Mouse (Mus musculus) B cell, adult (primary cell): ENCODE data around the gene Atp2c1. TPM values are rescaled to one million over a fixed set of nuclear protein-coding genes. Genes with fewer than 3 reads are reported as not detected.

Source experiments
- total RNA-seq: library from RNA; stranded (reverse); gene quantifications from 4 replicates; pipeline ENCODE4 v1.2.4, GENCODE M21; 2023; ENCODE audit not compliant: inconsistent age

Gene Atp2c1
- 83.1 to 105 TPM (median 88.3 TPM) in 4 replicates for total RNA-seq

GRCm38 (mm10) chr9:105527219-105527618 lies at the start of gene Atp2c1:
Gene Atp2c1 (minus strand): TSS chr9:105527319.

DNA sequence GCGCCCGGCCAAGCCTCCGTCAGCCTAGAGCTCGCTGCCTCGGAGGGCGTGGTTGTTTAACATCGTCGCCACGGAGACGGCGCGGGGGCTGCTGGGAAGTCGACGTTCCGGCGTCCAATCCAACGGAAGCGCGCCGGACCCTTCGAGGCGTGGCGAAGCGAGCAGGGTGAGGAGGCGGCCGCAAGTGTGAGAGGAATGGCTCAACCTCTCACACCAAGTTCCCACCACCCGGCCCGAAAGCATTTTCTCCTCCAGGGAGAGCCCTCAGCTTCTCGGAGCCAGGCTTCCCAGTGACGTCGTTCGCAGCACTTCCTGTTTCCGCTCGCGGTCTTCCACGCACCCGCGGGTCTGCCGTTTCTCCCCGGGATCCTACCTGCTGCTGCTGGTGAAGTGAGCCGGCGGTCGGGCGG lies 131.9 kb downstream of the Atp2c1 start, which contains the start of the genes Aste1 and Nek11:
TSS of gene Aste1 (plus strand) at position 175 of the 410 bp plus-strand sequence.
TSS of gene Nek11 (minus strand) at position 307 of the 410 bp plus-strand sequence.

Other genes with a start within 250 kb of the Atp2c1 start
- gene Aste1, start 131.9 kb downstream of the Atp2c1 start, total RNA-seq = 42.2 to 57.8 TPM (median 46.6 TPM) in 4 replicates
- gene Nek11, start 131.8 kb downstream of the Atp2c1 start, total RNA-seq = 0.15 to 0.36 TPM (median 0.16 TPM) in 3 of 4 replicates, not detected in the other
- 300 to 389 TPM (median 365 TPM) in 4 replicates for gene Pik3r4, start 115.7 kb upstream of the Atp2c1 start, total RNA-seq